Mouse (Mus musculus) embryonic fibroblast, embryonic 13.5 days (primary cell): ENCODE results near the gene Myoc. TPM values are rescaled to one million over a fixed set of nuclear protein-coding genes. Genes with fewer than 3 reads are reported as not detected.
"Not testable (repeated sequence)": the region's sequence is repeated elsewhere in the genome, so short reads cannot be mapped to it uniquely, and the experiment has no call there.

Source experiments
- H3K27ac ChIP-seq: 2 replicates; pipeline ENCODE4 v1.5.1; 2012; ENCODE audit warnings: low read length, control low read depth, inconsistent platforms; ENCODE audit not compliant: insufficient read depth
- H3K4me1 ChIP-seq: 2 replicates; pipeline ENCODE4 v1.6.1; 2011; ENCODE audit warnings: low read length; ENCODE audit not compliant: control insufficient read depth, insufficient read depth
- H3K4me3 ChIP-seq: 2 replicates; pipeline ENCODE4 v1.5.1; 2011; ENCODE audit warnings: mild to moderate bottlenecking, control low read depth, low read length; ENCODE audit not compliant: insufficient read depth
- CTCF ChIP-seq: IDR thresholded peaks from 2 replicates; pipeline ENCODE4 v1.5.1; 2011; ENCODE audit warnings: mild to moderate bottlenecking, control low read depth, low read length, moderate library complexity, borderline replicate concordance; ENCODE audit not compliant: insufficient read depth
- POLR2A ChIP-seq: IDR thresholded peaks from 2 replicates; pipeline ENCODE4 v1.6.1; 2011; ENCODE audit warnings: low read depth, mild to moderate bottlenecking, control low read depth, low read length, moderate library complexity
- polyA plus RNA-seq: library from polyadenylated mRNA; stranded (reverse); fragments of >200 nt; gene quantifications from 2 replicates; pipeline ENCODE4 v1.2.4, GENCODE M21; 2011; ENCODE audit warnings: low read depth; ENCODE audit not compliant: missing spikeins, insufficient read length

Gene Myoc
- polyA plus RNA-seq, 1 experiment = not detected

DNA sequence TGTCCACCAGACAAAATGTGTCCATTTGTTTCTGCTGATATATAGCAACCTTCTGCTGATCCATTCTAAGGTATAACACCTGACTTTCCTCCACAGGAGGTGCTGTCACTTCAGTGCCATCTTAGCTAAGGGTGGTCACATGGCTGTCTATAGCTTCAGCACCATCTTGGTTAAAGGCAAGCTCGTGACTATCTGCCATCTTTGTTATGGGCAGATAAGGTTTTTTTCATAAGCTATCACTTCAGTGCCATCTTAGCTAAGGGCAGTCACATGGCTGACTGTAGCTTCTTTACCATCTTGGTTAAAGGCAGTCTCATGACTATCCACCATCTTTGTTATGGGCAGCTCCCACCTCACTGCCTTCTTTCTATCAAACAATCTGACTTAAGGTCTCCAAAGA, 23.4 kb upstream of the Myoc start:
- Histone ChIP-seq H3K27ac (no peak overlapping the region), H3K4me1 (no peaks in the 10 kb centered on the region), H3K4me3 (no peak overlapping the region)
- TF ChIP-seq POLR2A (no peak), CTCF (no peak)

GRCm38 (mm10) chr1:162620487-162620886, 18.5 kb upstream of the Myoc start:
- Histone ChIP-seq H3K4me1 (no peaks in the 10 kb centered on the region), H3K27ac (no peak overlapping the region), H3K4me3 (no peak overlapping the region)
- TF ChIP-seq POLR2A (no peak), CTCF (peak; percentile 22; the same call in 1 of the 2 replicates)

- TF ChIP-seq POLR2A (no peak), CTCF (no peak)
- H3K4me1 ChIP-seq = no peaks in the 10 kb centered on the region
- no peak overlapping the region for H3K4me3 ChIP-seq
- no peak overlapping the region for H3K27ac ChIP-seq
Observed at GRCm38 (mm10) chr1:162623895-162624294, 15.1 kb upstream of the Myoc start.

DNA sequence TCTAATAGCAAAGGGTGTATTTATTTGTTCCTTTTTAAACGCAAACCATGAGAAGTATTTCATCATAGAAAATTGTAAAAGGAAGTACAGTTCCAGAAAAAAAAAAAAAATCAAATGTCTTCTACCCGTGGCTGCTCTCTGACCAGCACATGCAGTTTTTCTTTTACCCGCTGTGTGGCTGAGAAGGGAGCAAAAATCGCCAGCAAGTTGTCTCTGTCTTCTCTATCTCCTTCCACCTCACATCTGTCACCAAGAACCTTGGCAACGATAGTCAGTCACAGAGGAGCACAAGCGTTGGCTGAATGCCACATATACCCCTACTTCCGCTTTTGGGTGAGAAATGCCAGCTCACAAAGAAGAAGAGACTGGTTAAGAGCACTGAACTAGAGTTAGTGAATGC, 13.7 kb upstream of the Myoc start:
- Histone ChIP-seq H3K4me1 (no peaks in the 10 kb centered on the region), H3K4me3 (no peak overlapping the region), H3K27ac (no peak overlapping the region)
- TF ChIP-seq POLR2A (no peak), CTCF (no peak)

- not testable (repeated sequence) for H3K4me1 ChIP-seq, H3K27ac ChIP-seq, H3K4me3 ChIP-seq
Observed at GRCm38 (mm10) chr1:162627821-162628220, 11.1 kb upstream of the Myoc start.

DNA sequence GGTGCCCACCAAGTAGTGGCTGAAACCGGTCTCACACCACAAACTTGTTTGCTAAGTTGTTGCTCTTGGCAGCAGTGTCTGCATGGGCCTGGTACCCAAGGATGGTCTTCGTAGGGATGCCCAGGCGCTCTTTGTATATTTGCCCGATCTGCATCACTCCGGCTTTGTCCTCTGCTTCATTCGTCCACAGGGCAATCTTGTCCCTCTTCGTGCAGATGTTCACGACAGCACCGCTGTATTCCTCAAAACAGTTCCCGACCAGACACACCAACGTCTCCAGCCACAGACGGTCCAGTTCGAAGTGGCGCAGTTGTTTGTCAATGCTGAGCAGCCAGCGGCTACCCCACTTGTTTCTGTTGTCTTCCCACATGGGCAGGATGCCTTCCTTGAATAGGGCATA, 10.6 kb upstream of the Myoc start:
- not testable (repeated sequence) for H3K27ac ChIP-seq, H3K4me3 ChIP-seq, H3K4me1 ChIP-seq

- not testable (repeated sequence) for H3K27ac ChIP-seq, H3K4me3 ChIP-seq, H3K4me1 ChIP-seq
Observed at GRCm38 (mm10) chr1:162635291-162635931, 3.5 kb upstream of the Myoc start.

DNA sequence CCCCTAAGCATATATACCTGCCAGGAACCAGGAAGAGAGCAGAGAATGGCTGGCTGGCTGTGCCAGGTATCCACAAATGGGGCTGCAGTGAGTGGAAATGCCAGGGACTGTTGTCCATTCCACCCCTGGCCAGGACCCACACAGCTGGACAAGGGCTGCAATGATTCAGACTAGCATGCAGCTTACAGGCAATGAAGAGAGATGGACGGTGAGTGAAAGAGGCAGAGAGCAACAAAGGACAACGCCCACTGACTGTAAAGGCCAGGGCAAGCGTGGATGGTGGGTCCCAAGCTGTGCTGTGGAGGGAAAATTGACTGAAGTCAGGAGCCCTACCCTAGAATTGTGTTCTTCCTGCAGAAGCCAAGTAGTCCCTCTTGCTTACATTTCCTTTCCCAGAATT, 2.4 kb upstream of the Myoc start:
- H3K27ac ChIP-seq = no peak overlapping the region
- TF ChIP-seq CTCF (no peak), POLR2A (no peak)
- H3K4me1 ChIP-seq = no peaks in the 10 kb centered on the region
- H3K4me3 ChIP-seq = no peak overlapping the region

DNA sequence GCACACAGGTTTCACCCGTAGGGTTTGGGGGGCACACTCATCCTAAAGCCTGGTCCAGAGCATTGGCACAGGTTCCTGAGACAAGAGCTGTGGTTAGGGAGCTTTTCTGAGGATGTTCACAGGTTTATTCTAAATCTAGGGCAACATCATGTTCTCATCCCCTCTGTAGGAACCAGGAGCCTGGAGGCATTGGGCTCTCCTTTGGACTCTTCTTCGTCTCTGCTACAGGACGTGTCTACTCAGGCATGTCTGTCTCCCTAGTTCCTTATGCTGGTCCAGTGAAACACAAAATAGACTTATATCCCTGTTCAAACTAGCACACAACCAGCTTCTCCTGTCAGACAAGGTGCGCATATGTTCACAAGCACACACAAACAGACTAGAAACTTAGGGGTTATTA, 420 bp upstream of the Myoc start:
- TF ChIP-seq CTCF (no peak), POLR2A (no peak)
- Histone ChIP-seq H3K4me3 (no peak overlapping the region), H3K4me1 (no peaks in the 10 kb centered on the region), H3K27ac (no peak overlapping the region)

DNA sequence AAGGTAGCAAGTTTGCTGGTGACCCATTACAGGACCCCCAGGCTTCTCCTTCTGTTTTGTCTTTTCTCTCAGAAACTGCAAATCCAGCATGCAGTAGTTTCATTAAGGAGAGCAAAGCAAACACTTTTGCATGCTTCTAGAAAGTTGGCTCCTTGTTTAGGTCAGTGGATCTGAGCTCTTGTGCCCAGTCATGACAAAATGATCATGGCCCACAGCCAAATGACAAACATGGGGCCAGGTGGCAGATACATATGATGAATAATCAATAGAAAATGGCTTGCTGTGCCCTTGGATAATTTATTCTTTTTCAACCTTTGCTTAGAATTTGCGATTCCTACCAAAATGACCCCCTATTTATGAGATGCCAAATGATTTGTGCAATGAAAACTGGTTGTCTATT, 906 bp downstream of the Myoc start:
- H3K4me3 ChIP-seq = no peak overlapping the region
- H3K4me1 ChIP-seq = no peaks in the 10 kb centered on the region
- TF ChIP-seq POLR2A (no peak), CTCF (no peak)
- no peak overlapping the region for H3K27ac ChIP-seq

DNA sequence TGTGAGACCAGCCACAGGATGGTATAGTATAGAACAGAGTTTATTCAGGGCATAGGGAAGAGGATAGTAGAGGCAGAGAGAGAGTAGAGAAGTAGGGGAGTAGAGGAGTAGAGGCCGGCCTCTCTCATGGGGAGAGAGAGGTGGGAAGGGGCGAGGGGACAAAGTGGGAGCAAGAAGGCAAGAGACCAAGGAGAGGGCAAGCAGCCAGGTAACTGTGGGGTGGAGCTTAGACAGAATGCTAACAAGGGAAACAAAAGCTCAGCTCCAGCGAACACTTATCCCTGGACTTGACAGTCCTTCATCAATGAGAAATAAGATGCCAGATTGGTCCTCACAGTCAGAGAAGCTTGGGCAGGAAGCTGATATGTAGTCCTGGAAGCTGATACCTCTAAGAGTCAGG, 3.6 kb downstream of the Myoc start:
- no peak overlapping the region for H3K27ac ChIP-seq
- no peak overlapping the region for H3K4me3 ChIP-seq
- no peak for TF ChIP-seq CTCF
- no peak for TF ChIP-seq POLR2A
- no peaks in the 10 kb centered on the region for H3K4me1 ChIP-seq
